Mouse (Mus musculus): ENCODE data around the gene Dock8.

DNA sequence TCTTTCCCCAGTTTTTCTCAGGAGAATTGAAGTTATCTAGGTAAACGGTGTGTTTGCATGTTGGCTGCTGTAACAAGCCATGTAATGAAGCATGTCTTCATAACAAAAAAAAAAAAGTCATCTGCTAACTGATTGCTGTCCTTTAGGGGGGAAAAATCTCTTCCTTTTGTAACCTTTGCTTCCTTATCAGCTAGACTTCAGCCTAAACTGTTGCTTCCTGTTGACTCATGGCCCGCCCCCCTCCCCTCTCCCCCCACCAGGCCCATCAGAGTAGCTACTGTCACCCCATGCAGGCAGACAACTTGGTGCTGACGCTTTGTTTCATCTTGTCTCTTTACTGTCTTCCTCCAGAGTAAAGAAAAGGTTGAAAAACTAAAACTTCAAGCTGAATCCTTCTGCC lies 95.8 kb downstream of the Dock8 start:
- TF ChIP-seq CTCF (IDR thresholded peaks at IDR 0.05; ENCODE audit: low read depth, low read length) (no peak), POLR2A (IDR thresholded peaks at IDR 0.05; ENCODE audit: insufficient read depth, low read length) (no peak), EP300 (IDR thresholded peaks at IDR 0.05; ENCODE audit: insufficient read depth, low read depth, low read length) (no peak)
